In the genomic region with DNA sequence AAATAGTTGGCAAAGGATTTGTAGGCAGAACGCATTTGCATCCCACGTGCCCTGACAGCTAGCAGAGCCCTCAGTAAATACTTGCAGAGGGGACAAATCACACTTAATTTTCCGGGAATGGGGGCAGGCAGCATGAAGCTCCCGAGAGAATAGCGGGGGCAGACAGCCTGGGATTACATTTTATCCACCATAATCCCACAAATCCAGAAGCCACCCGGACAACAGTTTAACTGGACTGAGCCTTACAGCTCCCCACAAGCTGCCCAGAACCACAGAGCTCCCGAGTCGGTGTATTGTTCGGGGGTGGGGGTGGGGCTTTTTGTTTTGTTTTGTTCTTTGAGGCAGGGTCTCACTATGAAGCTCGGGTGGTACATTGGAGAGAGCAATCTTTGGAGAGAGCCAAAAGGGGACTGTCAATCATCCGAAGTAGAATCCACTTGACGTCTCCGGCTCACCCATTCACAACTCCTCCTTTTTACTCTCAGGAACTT, we compare ENCODE assay signal across 8 mouse cellular contexts. TPM values are rescaled to one million over a fixed set of nuclear protein-coding genes. Genes with fewer than 3 reads are reported as not detected.
DNase-seq lines count a peak whose midpoint lies in the region; ATAC-seq and TF ChIP-seq lines count a peak whose summit lies in the region.

No protein-coding gene starts in this region.

- peaks cover 15% of the 10 kb centered on the region; the same call in 1 of the 2 replicates for H3K27me3 ChIP-seq in embryonic facial prominence, embryonic 12.5 days
- peaks cover 29% of the 10 kb centered on the region; the same call in 1 of the 2 replicates for H3K27me3 ChIP-seq in limb, embryonic 10.5 days (ENCODE audit: low read depth, poor library complexity, severe bottlenecking)
- H3K27me3 ChIP-seq in neural tube, embryonic 14.5 days (ENCODE audit: control insufficient read depth, insufficient read depth, low read length): peaks cover 10% of the 10 kb centered on the region; the same call in 1 of the 2 replicates

- peak overlapping the region; percentile 65 for H3K9ac ChIP-seq in embryonic facial prominence, embryonic 12.5 days
- H3K9ac ChIP-seq in neural tube, embryonic 14.5 days (replicated peaks; ENCODE audit: low read depth, low read length): peak overlapping the region; percentile 63; the same call in 1 of the 2 replicates

- DNase-seq in layer of hippocampus, adult 2 months (ENCODE audit: low spot score in 2 of 2): peak in 1 of 2 experiments; percentile 28
- no peak for DNase-seq in layer of hippocampus, adult 11-12 months (ENCODE audit: low spot score)
- DNase-seq in limb, embryonic 10.5 days (ENCODE audit: low spot score): no peak
- no peak for DNase-seq in adipocyte (ENCODE audit: low spot score)
- no peak for DNase-seq in gastrocnemius, postnatal 25 days
- DNase-seq in frontal cortex, postnatal 25 days (ENCODE audit: low spot score in 2 of 2): no peak

- no peaks in the 10 kb centered on the region for H3K36me3 ChIP-seq in embryonic facial prominence, embryonic 12.5 days
- H3K36me3 ChIP-seq in limb, embryonic 10.5 days: no peaks in the 10 kb centered on the region
- no peaks in the 10 kb centered on the region for H3K36me3 ChIP-seq in neural tube, embryonic 14.5 days (ENCODE audit: control insufficient read depth, insufficient read depth, low read length)

- H3K9me3 ChIP-seq in embryonic facial prominence, embryonic 12.5 days: no peaks in the 10 kb centered on the region
- H3K9me3 ChIP-seq in limb, embryonic 10.5 days (replicated peaks): no peaks in the 10 kb centered on the region
- no peaks in the 10 kb centered on the region for H3K9me3 ChIP-seq in neural tube, embryonic 14.5 days (ENCODE audit: control insufficient read depth, low read length)

- no peak for TF ChIP-seq CTCF in layer of hippocampus, adult 2 months (conservative IDR thresholded peaks at IDR 0.05)

- H3K4me2 ChIP-seq in embryonic facial prominence, embryonic 12.5 days (replicated peaks): peak overlapping the region; percentile 94
- peak overlapping the region; percentile 83 for H3K4me2 ChIP-seq in neural tube, embryonic 14.5 days (ENCODE audit: low read depth, low read length)

- peaks cover 19% of the 10 kb centered on the region; the same call in 1 of the 2 replicates for H3K4me1 ChIP-seq in embryonic facial prominence, embryonic 12.5 days
- H3K4me1 ChIP-seq in limb, embryonic 10.5 days: peaks cover 58% of the 10 kb centered on the region
- peaks cover 10% of the 10 kb centered on the region for H3K4me1 ChIP-seq in neural tube, embryonic 14.5 days (ENCODE audit: control insufficient read depth, insufficient read depth, low read length)

- ATAC-seq in embryonic facial prominence, embryonic 12.5 days (ENCODE audit: insufficient number of reproducible peaks, insufficient read depth, low FRiP score, low TSS enrichment): no peak
- ATAC-seq in neural tube, embryonic 14.5 days (ENCODE audit: low read depth): peak; percentile 18; the same call in 1 of the 2 replicates

- peak overlapping the region; percentile 80 for H3K4me3 ChIP-seq in layer of hippocampus, adult 2 months
- peak overlapping the region; percentile 67 for H3K4me3 ChIP-seq in embryonic facial prominence, embryonic 12.5 days
- peak overlapping the region; percentile 74 for H3K4me3 ChIP-seq in limb, embryonic 10.5 days
- H3K4me3 ChIP-seq in neural tube, embryonic 14.5 days (ENCODE audit: low read depth, low read length): peak overlapping the region; percentile 58

- H3K27ac ChIP-seq in layer of hippocampus, adult 2 months: peak overlapping the region; percentile 85
- H3K27ac ChIP-seq in embryonic facial prominence, embryonic 12.5 days: no peak overlapping the region
- H3K27ac ChIP-seq in limb, embryonic 10.5 days: peak overlapping the region; percentile 87
- no peak overlapping the region for H3K27ac ChIP-seq in neural tube, embryonic 14.5 days (ENCODE audit: low read depth, low read length)

- 2% methylated on average over 13 of the region's 13 CpGs for WGBS in embryonic facial prominence, embryonic 12.5 days
- WGBS in limb, embryonic 10.5 days: 2% methylated on average over 13 of the region's 13 CpGs
- 1% methylated on average over 13 of the region's 13 CpGs for WGBS in neural tube, embryonic 14.5 days

RNA-seq across cellular contexts. Expression of a gene that starts 0.7 kb away (rescaled TPM):
- 10 to 100 TPM; 20.5 to 24.5 TPM for total RNA-seq in layer of hippocampus, adult 2 months (2021)
- polyA plus RNA-seq in embryonic facial prominence, embryonic 12.5 days (2016; fragmentation: Nextera tagmentation; extraction: Ambion mirVana): 4.5 and 5.2 TPM in 2 replicates
- polyA plus RNA-seq in limb, embryonic 10.5 days (2016; fragmentation: Nextera tagmentation; extraction: Ambion mirVana): 6.4 and 8.9 TPM in 2 replicates
- polyA plus RNA-seq in neural tube, embryonic 14.5 days (2014; fragmentation: Nextera tagmentation; extraction: Ambion mirVana): 2.4 and 2.7 TPM in 2 replicates
- 1 to 10 TPM; 1.7 to 1.8 TPM for total RNA-seq in gastrocnemius, postnatal 25 days (2021)

Comparison
In these comparisons a context has a peak if more than half of its experiments do, and no peak if none do; other contexts are left out.
1. H3K27ac ChIP-seq: peak in layer of hippocampus, adult 2 months (single experiment) and limb, embryonic 10.5 days (single experiment); none in embryonic facial prominence, embryonic 12.5 days (single experiment) and neural tube, embryonic 14.5 days (single experiment).
2. Peak in every context shown above with its lines, with median percentiles within 50 percentile points of each other: H3K4me3 ChIP-seq.